Mouse (Mus musculus) liver, adult 2 months (tissue): ENCODE measurements around the gene Radil. TPM values are rescaled to one million over a fixed set of nuclear protein-coding genes. Genes with fewer than 3 reads are reported as not detected.
A peak's percentile ranks its signal among the peaks of the same experiment; 100 is the strongest.

ENCODE experiments used
- DNase-seq: peaks from one replicate; pipeline ENCODE4 v3.0.0-alpha.2; 2011; ENCODE audit warnings: low read depth, low spot score; ENCODE audit errors: extremely low read depth
- H3K27ac ChIP-seq: fragments of 200-500 bp; replicated peaks from 2 replicates; pipeline ENCODE4 v1.5.1; 2012; ENCODE audit warnings: low read depth, mild to moderate bottlenecking, control low read depth, inconsistent platforms, low read length; ENCODE audit not compliant: insufficient read depth
- H3K27me3 ChIP-seq: fragments of 200-500 bp; 2 replicates; pipeline ENCODE4 v1.6.1; 2012; ENCODE audit warnings: mild to moderate bottlenecking, moderate library complexity, low read length, inconsistent platforms; ENCODE audit not compliant: control insufficient read depth, insufficient read depth
- H3K36me3 ChIP-seq: fragments of 200-500 bp; 2 replicates; pipeline ENCODE4 v1.6.1; 2012; ENCODE audit warnings: low read length, inconsistent platforms; ENCODE audit not compliant: control insufficient read depth, insufficient read depth
- H3K4me1 ChIP-seq: fragments of 200-500 bp; 2 replicates; pipeline ENCODE4 v1.6.1; 2011; ENCODE audit warnings: low read length; ENCODE audit not compliant: control insufficient read depth, insufficient read depth
- H3K4me3 ChIP-seq: fragments of 200-500 bp; 2 replicates; pipeline ENCODE4 v1.5.1; 2011; ENCODE audit warnings: low read depth, mild to moderate bottlenecking, control low read depth, low read length, moderate library complexity; ENCODE audit not compliant: insufficient read depth
- H3K79me2 ChIP-seq: fragments of 200-500 bp; 2 replicates; pipeline ENCODE4 v1.6.1; 2012; ENCODE audit warnings: inconsistent platforms, mild to moderate bottlenecking, low read length, moderate library complexity; ENCODE audit not compliant: control insufficient read depth, insufficient read depth
- H3K9ac ChIP-seq: fragments of 200-500 bp; 2 replicates; pipeline ENCODE4 v1.6.1; 2012; ENCODE audit warnings: low read depth, mild to moderate bottlenecking, control low read depth, inconsistent platforms, low read length
- CTCF ChIP-seq: fragments of 200-500 bp; IDR thresholded peaks from 2 replicates; pipeline ENCODE4 v1.5.1; 2011; ENCODE audit warnings: low read depth, low read length, control low read depth
- POLR2A ChIP-seq: fragments of 200-500 bp; IDR thresholded peaks from 2 replicates; pipeline ENCODE4 v1.6.1; 2011; ENCODE audit warnings: low read length, control low read depth; ENCODE audit not compliant: insufficient read depth; ENCODE audit errors: extremely low read depth
- WGBS: fragments of 180-500 bp; shearing (Covaris S2); methylation state at CpG from one replicate; pipeline ENCODE4 v1.1.7; 2018; 5-methylcytosine and 5-hydroxymethylcytosine counted together
- polyA plus RNA-seq: library from polyadenylated mRNA; depleted of rRNA; stranded (reverse); fragments of >200 nt; gene quantifications from 2 replicates; pipeline ENCODE4 v1.2.3, GENCODE M21; 2012
- total RNA-seq: library from RNA; depleted of rRNA; stranded (reverse); fragments of >200 nt; gene quantifications from 2 replicates; pipeline ENCODE4 v1.2.3, GENCODE M21; 2014

Gene Radil
- total and polyA plus RNA-seq, 2 experiments: not detected

- no peak for DNase-seq
- Histone ChIP-seq H3K27ac (no peak overlapping the region), H3K36me3 (no peaks in the 10 kb centered on the region), H3K4me1 (no peaks in the 10 kb centered on the region), H3K9ac (no peak overlapping the region), H3K4me3 (no peak overlapping the region), H3K79me2 (no peaks in the 10 kb centered on the region), H3K27me3 (no peaks in the 10 kb centered on the region)
- 52% methylated on average over 7 of the region's 7 CpGs for WGBS
- TF ChIP-seq POLR2A (no peak), CTCF (no peak)
Measured at GRCm38 (mm10) chr5:142560261-142560660, 9.4 kb upstream of the Radil start.

DNA sequence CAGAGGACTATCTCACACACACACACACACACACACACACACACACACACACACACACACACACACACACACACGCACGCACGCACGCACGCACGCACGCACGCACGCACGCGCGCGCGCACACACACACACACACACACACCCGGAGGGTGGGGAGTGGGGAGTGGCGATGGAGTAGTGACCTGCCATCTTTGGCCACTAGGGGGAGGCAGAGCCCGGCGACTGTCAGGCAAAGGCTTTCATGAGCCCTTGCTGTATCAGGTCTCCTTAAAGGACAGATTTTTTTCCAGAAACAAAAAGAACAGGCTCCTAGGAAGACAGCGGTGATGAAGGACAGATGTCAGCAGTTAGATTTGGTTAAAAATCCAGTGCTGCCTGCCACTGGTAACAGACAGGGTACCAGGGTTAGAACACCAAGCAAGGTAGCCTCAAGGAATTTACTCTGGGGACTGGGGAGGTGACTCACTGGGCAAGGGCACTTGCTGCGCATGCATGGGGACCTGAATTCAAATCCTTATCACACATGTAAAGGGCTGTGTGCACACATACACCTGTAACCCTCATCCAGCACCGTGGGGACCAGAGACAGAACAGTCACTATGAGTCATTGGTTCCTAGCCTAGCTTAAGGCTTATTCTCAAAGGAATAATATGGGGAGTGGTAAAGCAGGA is 6.6 kb upstream of the Radil start:
- Histone ChIP-seq H3K79me2 (no peaks in the 10 kb centered on the region), H3K4me1 (no peaks in the 10 kb centered on the region), H3K27me3 (no peaks in the 10 kb centered on the region), H3K27ac (no peak overlapping the region), H3K9ac (no peak overlapping the region), H3K36me3 (no peaks in the 10 kb centered on the region), H3K4me3 (no peak overlapping the region)
- WGBS: 22% methylated on average over 21 of the region's 21 CpGs
- TF ChIP-seq POLR2A (no peak), CTCF (peak; percentile 92)
- peak; percentile 60 for DNase-seq

- H3K36me3 ChIP-seq: no peaks in the 10 kb centered on the region
- H3K4me3 ChIP-seq: no peak overlapping the region
- H3K27ac ChIP-seq: no peak overlapping the region
- TF ChIP-seq POLR2A: no peak
- no peak for TF ChIP-seq CTCF
- H3K9ac ChIP-seq: no peak overlapping the region
- DNase-seq: peak; percentile 19
- no peaks in the 10 kb centered on the region for H3K79me2 ChIP-seq
- H3K4me1 ChIP-seq: no peaks in the 10 kb centered on the region
- 83% methylated on average over 4 of the region's 4 CpGs for whole genome bisulfite sequencing
- H3K27me3 ChIP-seq: no peaks in the 10 kb centered on the region
Measured at GRCm38 (mm10) chr5:142556721-142557120, 5.8 kb upstream of the Radil start.

GRCm38 (mm10) chr5:142555866-142556265 is 5.0 kb upstream of the Radil start:
- no peak overlapping the region for H3K4me3 ChIP-seq
- H3K27me3 ChIP-seq: no peaks in the 10 kb centered on the region
- no peaks in the 10 kb centered on the region for H3K4me1 ChIP-seq
- DNase-seq: peak; percentile 41
- H3K27ac ChIP-seq: no peak overlapping the region
- WGBS: 54% methylated on average over 5 of the region's 5 CpGs
- H3K36me3 ChIP-seq: no peaks in the 10 kb centered on the region
- TF ChIP-seq POLR2A (no peak), CTCF (no peak)
- H3K79me2 ChIP-seq: no peaks in the 10 kb centered on the region
- no peak overlapping the region for H3K9ac ChIP-seq

- TF ChIP-seq POLR2A: no peak
- TF ChIP-seq CTCF: no peak
- H3K27me3 ChIP-seq: peaks cover 6% of the 10 kb centered on the region; the same call in 1 of the 2 replicates
- peak overlapping the region; percentile 61; the same call in 1 of the 2 replicates for H3K4me3 ChIP-seq
- no peaks in the 10 kb centered on the region for H3K79me2 ChIP-seq
- no peaks in the 10 kb centered on the region for H3K36me3 ChIP-seq
- no peak for DNase-seq
- H3K27ac ChIP-seq: no peak overlapping the region
- WGBS: 17% methylated on average over 31 of the region's 31 CpGs
- H3K4me1 ChIP-seq: no peaks in the 10 kb centered on the region
- H3K9ac ChIP-seq: peak overlapping the region; percentile 61
Measured at GRCm38 (mm10) chr5:142549961-142550705, 765 bp downstream of the Radil start.

DNA sequence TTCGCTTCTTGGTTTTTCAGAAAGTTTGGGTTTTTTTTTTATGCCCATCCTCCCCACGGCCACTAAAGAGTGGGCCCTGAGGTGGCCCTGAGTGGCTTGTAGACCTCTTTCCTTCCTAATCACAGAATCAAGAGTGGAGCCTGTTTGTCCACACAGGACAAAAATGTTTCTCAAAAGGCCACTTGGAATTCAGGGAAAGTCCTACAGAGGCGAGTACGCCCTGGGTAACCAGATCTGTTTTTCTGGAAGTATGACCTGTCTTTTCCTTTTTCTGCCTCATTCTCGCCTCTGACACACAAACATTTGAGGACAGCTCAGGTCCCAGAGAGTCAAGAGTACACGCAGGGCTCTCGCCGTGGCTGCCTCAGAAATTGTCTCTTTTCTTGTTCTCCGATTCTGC is 1.5 kb downstream of the Radil start:
- Histone ChIP-seq H3K4me3 (no peak overlapping the region), H3K36me3 (no peaks in the 10 kb centered on the region), H3K79me2 (no peaks in the 10 kb centered on the region), H3K9ac (no peak overlapping the region), H3K27me3 (peaks cover 6% of the 10 kb centered on the region; the same call in 1 of the 2 replicates), H3K4me1 (no peaks in the 10 kb centered on the region), H3K27ac (no peak overlapping the region)
- 85% methylated on average over 9 of the region's 9 CpGs for WGBS
- no peak for DNase-seq
- TF ChIP-seq POLR2A (no peak), CTCF (no peak)
